Mouse (Mus musculus) spleen, postnatal 36 days (tissue): ENCODE data around the gene Msi2.

ENCODE experiments used
- DNase-seq, 2 experiments: peaks; one replicate each; pipeline ENCODE4 v3.0.0; 2022; ENCODE audit warnings: low spot score in 2 of 2, mixed read lengths in 1 of 2

Msi2 gene

DNA sequence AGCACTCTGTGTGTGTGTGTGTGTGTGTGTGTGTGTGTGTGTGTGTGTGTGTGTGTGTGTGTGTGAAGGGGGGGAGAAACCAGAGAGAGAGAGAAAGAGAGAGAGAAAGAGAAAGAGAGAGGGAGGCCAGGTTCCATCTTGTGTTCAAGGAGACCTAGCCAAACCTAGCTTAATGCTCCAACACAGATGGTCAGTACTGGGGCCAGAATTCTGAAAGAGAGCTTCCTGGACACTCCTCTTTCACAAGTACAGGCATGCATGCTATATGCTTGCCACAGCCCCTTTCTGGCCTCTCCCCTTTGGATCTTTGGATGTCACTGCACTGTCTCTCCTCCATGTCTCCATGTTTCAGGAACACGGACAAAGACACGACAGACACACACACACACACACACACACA is 41.7 kb downstream of the Msi2 start:
- DNase-seq: no peak

DNA sequence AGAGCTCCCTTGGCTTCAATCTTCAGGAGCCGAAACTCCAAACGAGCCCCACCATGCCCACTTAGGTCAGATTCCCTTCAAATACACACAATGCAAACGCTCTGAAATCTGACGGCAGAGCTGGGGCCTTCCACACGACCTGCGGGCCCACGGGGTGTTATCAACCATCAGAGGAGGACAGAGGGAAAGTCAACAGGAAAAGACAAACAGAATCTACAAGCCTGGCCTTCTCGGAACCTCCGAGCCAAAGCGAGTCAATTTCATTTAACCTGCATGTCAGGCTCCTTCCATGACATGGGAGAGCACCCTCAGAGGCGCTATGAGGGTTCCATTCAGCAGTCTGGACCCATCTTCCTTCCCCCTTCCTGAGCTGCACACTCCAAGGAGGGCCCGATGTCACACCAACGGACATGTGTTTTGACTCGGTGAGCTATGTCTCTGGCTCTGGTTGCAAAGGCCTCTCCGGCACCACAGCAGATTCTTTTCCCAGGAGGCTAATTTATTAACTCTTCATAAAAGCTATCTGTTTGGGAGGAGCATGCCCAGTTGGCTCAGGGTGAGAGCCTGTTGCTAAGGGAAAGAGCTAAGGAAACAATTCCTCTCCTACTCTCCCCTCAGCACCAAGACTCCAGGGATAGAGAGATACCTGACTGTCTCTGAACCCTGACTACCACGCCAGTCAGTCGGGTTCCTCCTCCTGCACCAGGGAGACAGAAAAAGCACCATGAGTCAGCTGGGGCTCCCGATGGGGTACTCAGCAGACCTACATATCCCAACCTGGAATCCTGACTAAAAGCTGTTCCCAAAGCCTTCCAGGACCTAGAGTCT is 42.6 kb downstream of the Msi2 start:
- no peak for DNase-seq

DNA sequence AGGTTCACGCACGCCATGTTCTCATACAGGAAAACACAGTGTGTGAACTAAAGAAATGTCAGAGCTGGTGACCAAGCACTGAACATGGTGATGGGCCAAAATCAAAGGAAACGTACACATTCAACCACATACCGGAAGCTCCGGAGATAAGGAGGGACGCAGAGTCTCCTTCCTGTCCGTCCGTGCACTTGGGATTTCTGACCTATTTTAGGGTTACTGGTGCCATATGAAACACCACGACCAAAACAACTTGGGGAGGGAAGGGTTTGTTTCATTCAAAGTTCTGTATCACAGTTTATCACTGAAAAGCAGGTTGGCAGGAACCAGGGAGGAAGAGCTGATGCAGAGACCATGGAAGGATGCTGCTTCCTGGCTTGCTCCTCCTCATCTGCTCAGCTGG is 44.2 kb downstream of the Msi2 start:
- DNase-seq: no peak

DNA sequence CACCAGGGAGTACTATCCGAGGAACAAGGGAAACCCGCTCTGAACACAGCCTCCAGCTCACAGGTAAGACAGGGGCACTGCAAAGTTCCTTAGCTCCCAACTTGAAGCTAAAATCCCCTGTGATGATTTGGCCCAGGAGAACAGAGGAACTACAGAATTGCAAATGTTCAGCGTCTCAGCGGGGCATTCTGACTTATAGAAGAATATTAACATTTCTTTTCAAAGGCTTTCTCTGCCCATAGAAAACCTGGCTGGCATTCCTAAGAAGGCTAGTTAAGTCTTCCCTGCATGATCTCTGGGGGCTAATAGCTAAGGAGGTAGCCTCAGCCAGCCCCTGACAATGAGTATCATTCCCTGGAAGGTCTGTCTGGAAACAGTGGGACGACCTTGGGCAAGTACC is 47.4 kb downstream of the Msi2 start:
- no peak for DNase-seq

DNA sequence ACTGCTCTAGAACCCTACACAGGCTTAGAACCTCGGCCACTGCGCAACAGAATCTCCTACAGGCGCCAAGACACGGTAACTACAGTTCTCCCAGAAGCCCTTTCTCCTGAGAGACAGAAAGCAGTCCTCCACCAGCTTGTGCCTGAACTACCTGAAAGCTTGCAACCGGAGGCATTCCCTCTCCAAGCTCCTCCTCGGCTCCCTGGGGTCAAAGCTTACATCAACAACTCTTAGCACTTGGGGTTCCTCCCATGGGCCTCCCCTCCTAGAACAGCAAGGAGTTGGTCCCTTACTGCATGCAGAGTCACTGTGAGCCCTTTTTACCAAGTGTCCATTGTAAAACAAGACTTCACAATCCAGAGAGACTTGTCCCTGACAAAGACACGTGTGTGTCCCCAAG is 49.2 kb downstream of the Msi2 start:
- no peak for DNase-seq

DNA sequence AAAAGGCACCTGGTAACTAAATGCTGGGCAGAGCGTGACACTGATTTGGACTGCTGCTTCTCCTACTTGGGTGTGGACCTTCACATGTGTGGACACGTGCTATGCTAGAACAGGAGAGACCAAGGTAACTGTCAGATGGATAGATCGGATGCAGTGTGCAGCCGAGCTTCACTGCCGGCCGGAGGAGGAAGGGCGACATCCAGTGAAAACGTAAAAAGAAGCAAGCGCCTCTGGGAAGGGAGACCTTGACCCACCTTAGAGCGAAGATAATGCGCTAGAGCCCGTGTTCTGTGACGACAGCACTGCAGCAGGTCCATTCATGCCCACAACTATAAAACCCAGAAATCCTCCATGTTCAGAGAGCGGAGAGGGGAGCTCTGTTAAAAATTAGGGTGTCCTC is 50.0 kb downstream of the Msi2 start:
- DNase-seq: no peak

DNA sequence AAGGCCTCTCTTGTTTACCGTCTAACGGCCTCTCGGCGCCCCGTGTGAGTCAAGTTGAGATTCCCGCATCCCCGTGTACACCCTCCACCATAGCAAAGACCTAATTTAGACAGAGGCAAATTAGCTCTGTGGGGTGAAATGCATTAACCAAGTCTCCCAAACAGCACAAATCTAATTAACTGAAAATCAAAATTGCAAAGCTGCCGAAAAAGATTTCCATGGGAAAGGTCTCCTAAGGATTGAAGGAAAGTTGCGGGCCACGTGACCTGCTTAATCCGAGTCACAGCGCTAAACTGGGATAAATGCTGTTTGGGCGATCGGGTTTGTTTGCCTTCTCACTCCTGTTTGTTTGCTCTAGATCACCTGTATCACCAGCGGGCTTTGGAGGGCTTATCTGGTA is 52.5 kb downstream of the Msi2 start:
- DNase-seq: no peak

DNA sequence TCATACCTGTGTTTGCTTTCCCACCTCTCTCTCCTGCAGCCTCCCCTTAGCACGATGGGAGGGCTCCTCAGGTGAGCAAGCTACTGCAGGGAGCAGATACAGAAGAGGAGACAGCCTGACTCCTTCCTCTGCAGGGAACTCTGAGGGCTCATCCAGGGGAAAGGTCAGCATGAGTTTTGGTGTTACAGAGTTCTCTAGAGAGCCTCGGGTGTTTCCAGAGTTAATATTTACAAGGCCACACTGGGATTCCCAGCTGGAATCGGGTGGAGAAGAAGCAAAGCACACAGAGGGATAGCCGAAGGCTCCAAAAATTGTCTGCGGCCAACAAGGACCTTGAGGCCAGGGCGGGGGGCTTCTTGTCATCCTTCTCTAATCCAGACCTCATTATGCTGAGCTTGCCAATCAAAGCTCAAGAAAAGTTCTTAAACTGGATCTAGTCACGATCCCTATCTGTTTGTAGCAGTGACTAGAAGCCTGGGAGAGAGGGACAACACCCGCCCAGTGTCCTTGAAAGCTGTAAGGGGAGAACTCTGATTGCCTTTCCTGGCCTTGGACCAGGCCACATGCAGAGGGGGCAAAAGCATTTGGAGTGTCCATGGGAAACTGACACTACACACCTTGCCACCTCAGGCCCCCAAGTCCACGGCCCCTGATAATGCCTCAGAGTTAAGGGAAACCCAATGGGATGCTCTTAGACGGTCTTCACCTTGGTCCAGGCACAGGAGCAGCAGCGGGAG is 56.7 kb downstream of the Msi2 start:
- no peak for DNase-seq

DNA sequence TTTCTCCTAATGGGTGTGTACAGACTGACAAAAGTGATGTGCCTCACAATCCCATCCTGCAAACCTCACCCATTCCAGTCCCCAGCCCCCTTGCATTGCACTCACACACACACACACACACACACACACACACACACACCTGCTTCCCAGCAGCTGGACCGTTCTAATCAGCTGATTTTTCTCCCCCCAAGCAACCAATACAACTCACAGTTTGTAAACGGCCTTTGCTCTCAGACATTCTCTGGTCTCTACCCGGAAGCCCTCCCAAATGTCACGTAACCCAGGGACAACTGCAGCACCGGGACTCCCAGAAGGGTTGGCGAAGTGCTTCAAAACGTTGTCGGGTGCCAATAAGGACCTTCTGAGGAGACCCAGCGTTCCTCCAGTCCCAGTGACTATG is 57.9 kb downstream of the Msi2 start:
- no peak for DNase-seq

DNA sequence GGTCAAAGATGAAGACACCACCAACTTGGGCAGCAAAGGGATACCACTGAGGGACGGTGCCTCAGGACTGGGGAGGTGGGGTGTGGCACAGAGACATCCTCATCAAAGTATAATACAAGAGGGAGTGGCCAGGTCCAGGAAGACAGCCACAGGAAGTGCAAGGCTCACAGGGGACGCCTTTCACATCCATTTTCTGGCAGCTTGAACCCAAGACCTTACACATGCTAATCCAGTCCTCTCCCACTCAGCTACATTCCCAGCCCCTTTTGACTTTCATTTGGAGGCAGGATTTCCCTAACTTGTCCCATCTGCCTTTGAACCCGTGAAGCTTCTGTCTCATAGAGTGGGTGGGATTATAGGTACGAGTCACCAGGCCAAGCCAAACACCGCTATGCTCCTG is 59.4 kb downstream of the Msi2 start:
- no peak for DNase-seq

DNA sequence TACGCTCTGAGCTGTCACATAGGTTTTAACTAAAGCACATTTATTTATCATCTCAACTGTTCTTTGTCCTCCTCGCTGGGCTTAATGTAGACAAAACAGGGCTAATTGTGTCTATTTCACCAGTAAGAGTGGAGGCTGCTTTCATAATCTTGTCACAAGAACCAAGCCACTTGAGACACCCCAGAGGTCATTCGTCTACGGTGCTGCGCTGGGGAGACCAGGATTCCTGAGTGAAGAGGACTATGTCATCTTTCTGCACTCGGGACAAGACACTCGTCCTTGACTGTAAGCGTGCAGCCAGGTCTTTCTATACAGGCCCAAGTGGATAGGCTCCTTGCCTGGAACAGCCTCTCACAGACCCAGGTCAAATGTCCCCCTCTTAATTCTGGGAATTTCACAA is 62.5 kb downstream of the Msi2 start:
- DNase-seq: no peak

DNA sequence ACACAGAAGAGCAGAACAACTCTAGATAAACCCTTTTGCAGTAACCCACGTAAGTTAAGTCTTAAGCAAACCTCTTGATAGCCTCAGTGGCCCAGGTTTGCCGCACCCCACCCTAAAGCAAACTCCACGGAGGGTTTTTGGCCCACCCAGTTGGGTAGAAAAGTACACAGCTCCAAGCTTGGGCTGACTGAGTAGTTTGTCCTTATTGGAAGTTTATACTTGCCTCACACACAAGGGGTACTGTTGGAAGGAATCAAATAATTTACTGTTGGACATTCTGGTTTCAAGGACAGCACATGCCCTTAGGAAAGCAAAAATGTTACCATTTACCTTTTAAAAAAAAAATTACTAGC is 63.1 kb downstream of the Msi2 start:
- DNase-seq: no peak

DNA sequence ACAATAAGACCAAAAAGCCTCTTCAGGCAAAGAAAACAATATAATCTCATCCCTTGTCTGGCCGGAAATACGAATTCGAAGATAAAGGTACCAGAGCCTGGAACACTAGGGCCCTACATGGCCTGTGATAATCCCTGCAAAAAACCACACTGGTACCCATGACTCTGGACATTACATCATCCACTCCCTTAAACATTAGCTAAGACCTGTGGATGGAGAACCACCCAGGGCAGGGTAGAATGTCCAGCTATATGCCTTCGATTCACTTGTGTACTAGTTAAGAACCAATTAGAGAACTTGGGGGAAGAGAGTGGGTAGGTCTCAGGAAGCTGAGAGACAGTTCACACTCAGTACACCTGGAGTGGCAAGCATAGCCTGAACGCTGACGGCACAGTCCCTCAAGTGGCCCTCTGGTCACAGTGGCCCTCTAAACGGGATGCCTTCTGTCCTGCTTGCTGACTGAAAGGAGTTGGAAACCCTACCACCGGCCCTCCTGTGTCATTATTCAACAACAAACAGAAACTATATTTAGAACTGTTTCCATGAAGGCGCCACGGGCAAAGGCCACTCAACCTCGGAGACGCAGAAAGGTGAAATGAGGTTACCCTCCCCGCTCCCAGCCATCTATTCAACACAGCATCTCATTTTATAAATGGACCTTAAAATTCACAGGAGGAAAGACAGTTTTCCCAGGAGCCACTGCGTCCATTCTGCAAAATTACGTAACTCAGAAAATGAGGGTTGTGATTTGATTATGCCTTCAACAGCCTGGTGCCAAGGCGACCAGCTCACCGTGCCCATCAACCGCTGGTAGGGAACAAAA is 63.7 kb downstream of the Msi2 start:
- no peak for DNase-seq

DNA sequence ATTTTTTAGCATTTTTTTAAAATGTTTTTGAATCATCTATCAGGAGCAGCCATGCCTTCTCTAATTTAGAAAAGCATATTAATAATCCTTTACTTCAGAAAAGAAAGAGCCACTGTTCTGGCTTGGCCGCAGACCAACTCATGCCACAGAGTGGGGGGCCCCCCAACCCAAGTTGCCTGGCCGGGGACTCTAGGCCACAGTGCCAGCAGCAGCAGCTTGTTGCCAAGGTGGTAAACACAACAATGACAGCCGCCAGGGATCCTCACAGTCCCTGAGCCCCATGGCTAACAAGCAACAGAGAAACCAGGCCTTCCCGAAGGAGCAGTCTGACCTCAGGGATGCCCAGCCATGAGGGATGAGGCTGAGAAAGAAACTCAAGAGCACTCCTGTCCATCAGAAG is 68.0 kb downstream of the Msi2 start:
- no peak for DNase-seq

DNA sequence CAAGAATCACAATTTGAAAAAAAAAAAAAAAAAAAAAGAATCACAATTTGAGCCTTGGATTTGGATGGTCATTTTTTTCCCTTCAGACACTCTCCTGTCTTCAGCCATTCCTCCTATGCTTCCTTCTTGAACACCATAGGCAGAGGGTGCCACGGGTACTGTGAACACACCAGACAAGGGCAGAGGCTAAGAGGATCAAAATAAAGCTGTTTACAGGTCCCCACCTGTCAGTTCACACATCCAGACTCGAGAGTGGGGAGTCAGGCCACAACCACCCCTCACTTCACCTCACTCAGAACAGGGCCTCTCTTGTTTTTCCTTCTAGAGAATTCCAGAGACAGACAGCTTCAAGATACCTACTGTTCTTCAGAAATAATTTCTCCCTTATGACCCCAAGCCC is 69.3 kb downstream of the Msi2 start:
- no peak for DNase-seq

DNA sequence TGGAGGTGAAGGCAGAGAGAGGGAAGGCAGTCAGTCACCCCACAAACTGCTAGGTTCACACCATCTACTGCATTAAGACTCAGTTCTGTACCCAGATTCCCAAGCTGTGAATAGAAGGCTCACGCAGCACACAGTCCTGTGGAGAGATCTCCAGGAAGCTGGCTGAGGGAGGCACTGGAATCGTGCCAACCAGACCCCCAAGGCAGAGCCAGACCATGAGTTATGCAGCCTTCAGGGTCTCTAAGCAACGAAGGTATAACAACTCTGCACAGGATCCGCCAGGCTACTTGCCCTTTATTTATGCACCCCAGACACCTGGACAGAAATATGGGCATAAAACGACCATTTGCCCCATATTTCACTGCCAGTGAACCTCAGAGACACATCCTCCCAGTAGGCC is 69.9 kb downstream of the Msi2 start:
- no peak for DNase-seq

DNA sequence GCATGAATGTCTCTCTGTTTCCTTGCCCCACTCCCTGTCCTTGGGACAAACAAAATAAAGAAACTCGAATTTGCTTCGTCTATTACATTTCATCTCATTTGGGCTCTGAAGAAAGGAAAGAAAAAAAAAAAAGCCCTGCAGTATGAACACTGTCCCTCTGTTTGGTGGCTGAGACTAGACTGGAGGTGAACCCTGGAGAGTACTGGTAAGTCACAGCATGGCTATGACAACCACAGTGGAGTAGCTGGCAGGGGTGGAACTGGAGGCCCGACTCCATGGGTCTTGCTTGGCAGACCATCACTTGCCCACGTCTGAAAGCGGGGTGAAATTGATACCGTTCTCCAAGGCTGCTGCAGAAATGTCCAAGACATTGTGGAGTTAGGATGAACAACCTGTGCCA is 71.8 kb downstream of the Msi2 start:
- no peak for DNase-seq

DNA sequence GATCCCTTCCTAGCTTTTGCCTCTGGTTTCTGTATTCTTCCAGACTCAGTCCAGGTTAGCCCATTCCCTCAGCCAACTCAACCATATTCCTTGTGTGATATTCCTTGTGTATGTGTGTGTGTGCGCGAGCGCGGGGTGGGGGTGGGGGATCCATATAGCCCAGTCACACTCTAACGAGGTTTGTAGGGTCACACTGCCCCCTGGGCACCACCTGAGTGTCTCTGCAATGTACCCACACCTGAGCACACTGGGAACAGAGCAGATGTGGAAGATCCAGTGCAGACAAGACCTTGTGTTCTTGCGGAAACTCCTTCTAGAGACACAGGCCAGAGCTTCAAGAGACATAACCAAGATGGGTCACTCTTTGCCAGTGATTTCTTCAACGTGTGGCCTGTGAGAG is 72.5 kb downstream of the Msi2 start:
- DNase-seq: no peak

DNA sequence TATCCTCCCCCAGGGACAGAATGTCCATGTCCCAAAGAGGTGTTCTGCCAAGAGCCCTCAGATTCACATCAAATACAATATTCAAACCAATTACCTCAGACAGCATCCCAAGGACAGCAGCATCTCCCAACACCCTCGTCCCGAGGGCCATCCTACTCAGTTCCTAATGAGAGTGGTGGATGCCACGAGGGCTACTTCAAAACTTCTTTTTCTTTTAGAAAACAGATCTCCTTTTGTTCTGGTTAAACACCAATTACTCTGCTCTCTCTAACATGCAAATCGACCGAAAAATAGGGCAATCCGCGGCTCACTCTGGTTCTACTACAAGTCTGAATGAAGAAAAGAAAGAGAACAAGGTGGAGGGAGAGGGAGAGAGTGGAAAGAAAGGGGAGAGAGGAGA is 73.6 kb downstream of the Msi2 start:
- DNase-seq: no peak

DNA sequence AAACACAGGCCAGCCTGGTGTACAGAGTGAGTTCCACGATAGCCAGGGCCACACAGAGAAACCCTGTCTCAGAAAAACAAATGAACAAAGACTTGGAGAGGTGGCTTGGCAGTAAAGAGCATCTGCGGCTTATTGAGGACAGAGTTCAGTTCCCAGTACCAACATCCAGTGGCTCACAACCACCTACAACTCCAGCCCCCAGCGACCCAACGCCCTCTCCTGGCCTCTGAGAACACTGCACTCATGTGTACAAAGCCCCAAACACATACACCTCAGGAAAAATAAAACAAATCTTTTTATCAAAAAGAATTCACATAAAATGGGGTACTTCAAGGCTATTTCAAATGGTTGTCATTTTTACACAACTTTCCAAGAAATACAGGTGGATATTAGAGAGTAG is 78.5 kb downstream of the Msi2 start:
- no peak for DNase-seq

DNA sequence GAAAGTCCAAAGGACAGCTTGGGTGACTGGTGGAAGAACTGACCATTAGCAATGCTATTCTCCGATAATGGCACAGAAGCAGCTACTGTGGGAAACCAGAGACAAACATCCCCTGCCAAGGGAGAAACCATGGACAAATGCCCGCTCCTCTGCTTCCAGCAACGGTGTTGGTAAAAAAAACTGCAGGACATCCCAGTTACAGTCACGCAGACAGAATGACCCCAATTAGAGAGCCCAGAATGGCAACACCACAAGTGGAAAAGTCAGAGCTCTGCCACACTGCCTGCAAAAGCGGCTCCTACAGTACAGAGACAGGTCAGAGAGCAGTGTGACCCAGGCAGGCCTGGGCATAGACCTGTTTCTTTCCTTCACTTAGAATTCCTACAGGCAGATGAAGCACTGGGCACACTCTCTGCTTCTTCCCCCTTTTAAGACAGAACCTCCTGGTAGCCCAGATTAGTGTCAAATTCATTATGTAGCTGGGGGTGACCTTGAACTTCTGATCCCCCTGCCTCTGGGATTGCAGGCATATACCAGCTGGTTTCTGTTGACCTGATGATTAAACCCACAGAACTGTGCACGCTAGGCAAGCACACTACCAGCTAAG is 79.3 kb downstream of the Msi2 start:
- no peak for DNase-seq

DNA sequence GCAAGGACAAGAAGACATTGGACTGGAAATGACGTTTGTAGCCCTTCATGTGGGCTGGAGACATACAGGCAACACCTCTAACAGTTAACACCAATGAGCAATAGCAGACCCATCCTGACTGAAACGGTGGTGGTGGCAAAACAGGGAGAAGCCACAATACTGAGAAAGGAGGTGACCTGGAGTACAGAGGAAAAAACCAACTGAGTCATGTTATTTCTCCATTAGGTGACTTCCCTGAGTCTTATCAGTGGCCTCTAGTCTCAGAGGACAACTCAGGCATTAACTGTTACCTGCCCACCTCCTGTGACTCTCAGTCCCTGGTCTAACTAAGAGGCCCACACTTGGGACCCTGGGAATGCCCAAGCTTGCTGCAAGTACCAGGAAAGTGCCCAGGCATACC is 80.1 kb downstream of the Msi2 start:
- DNase-seq: no peak
